Mouse (Mus musculus): Measurements from ENCODE around the gene Sdhd. TPM values are rescaled to one million over a fixed set of nuclear protein-coding genes. Genes with fewer than 3 reads are reported as not detected.

Gene Sdhd
- polyA plus RNA-seq, 1 experiment from 2014 or later: 418 TPM

GRCm38 (mm10) chr9:50555094-50555446 is 48.5 kb downstream of the Sdhd start, which contains the start of gene Bco2:
Gene Bco2 (minus strand): TSS chr9:50555181.
- ChIA-PET POLR2A (no interaction called here), CTCF (no interaction called here)
- DNase-seq (ENCODE audit: low read depth, low spot score): no peak
- H3K27me3 ChIP-seq: peaks cover 20% of the 10 kb centered on the region
- in situ Hi-C loops (cut with MboI; ENCODE audit: low pct_unique_long_range_greater_than_20kb): no loop called here
- TF ChIP-seq CTCF (IDR thresholded peaks at IDR 0.05): no peak
- ATAC-seq: no peak

GRCm38 (mm10) chr9:50554241-50555093 is 49.1 kb downstream of the Sdhd start, which contains the start of gene Il18:
Gene Il18 (plus strand): TSS chr9:50554827.
- no peak for DNase-seq (ENCODE audit: low read depth, low spot score)
- peaks cover 17% of the 10 kb centered on the region for H3K27me3 ChIP-seq
- ChIA-PET CTCF (interaction anchor here (1.1 kb wide), 1 partner anchor 9 kb away, joined by 3 read pairs; no protein-coding TSS in a partner anchor), POLR2A (no interaction called here)
- ATAC-seq: peak; percentile 54
- in situ Hi-C loops (cut with MboI; ENCODE audit: low pct_unique_long_range_greater_than_20kb): no loop called here
- TF ChIP-seq CTCF (IDR thresholded peaks at IDR 0.05): no peak

GRCm38 (mm10) chr9:50553547-50553946 is 50.1 kb downstream of the Sdhd start:
- ChIA-PET POLR2A (no interaction called here), CTCF (interaction anchor here (1.1 kb wide), 1 partner anchor 10 kb away, joined by 3 read pairs; no protein-coding TSS in a partner anchor)
- in situ Hi-C loops (cut with MboI; ENCODE audit: low pct_unique_long_range_greater_than_20kb): no loop called here
- TF ChIP-seq CTCF (IDR thresholded peaks at IDR 0.05): no peak
- DNase-seq (ENCODE audit: low read depth, low spot score): no peak
- peaks cover 16% of the 10 kb centered on the region for H3K27me3 ChIP-seq
- ATAC-seq: no peak

- in situ Hi-C loops (cut with MboI; ENCODE audit: low pct_unique_long_range_greater_than_20kb): no loop called here
- CTCF ChIA-PET: interaction anchor here (0.7 kb wide), 1 partner anchor 14 kb away, joined by 3 read pairs; no protein-coding TSS in a partner anchor
These were observed 51.4 kb downstream of the Sdhd start for GRCm38 (mm10) chr9:50552206-50552605.

GRCm38 (mm10) chr9:50548936-50549335 is 54.7 kb downstream of the Sdhd start:
- ATAC-seq (no peak), DNase-seq (ENCODE audit: low read depth, low spot score) (no peak)
- ChIA-PET CTCF (interaction anchor here (0.9 to 1.6 kb wide), 2 partner anchors 8 to 21 kb away, joined by 3 to 8 read pairs; partner anchors contain the start of gene Pts), POLR2A (no interaction called here)
- no peak for TF ChIP-seq CTCF (IDR thresholded peaks at IDR 0.05)
- H3K27me3 ChIP-seq: no peaks in the 10 kb centered on the region
- in situ Hi-C loops (cut with MboI; ENCODE audit: low pct_unique_long_range_greater_than_20kb): no loop called here

More at GRCm38 (mm10) chr9:50552206-50552605, 51.4 kb downstream of the Sdhd start:
- POLR2A ChIA-PET: interaction anchor here (1.1 kb wide), 1 partner anchor 13 kb away, joined by 4 read pairs; no protein-coding TSS in a partner anchor
- TF ChIP-seq CTCF (IDR thresholded peaks at IDR 0.05): no peak
- H3K27me3 ChIP-seq: peaks cover 5% of the 10 kb centered on the region
- no peak for DNase-seq (ENCODE audit: low read depth, low spot score)
- no peak for ATAC-seq

GRCm38 (mm10) chr9:50547859-50548478 is 55.6 kb downstream of the Sdhd start:
- in situ Hi-C loops (cut with MboI; ENCODE audit: low pct_unique_long_range_greater_than_20kb): no loop called here
- POLR2A ChIA-PET: interaction anchor here (0.6 kb wide), 1 partner anchor 57 kb away, joined by 3 read pairs; no protein-coding TSS in a partner anchor
- CTCF ChIA-PET: no interaction called here
- DNase-seq (ENCODE audit: low read depth, low spot score) (no peak), ATAC-seq (no peak)
- TF ChIP-seq CTCF (IDR thresholded peaks at IDR 0.05): no peak
- no peaks in the 10 kb centered on the region for H3K27me3 ChIP-seq

Other genes with a start within 250 kb of the Sdhd start
- gene Plet1, start 109.3 kb downstream of the Sdhd start, polyA plus RNA-seq (2021): 0.08 TPM
- 65.9 TPM for gene Pts, start 75.1 kb downstream of the Sdhd start, polyA plus RNA-seq (2021)
- gene Il18, start 49.0 kb downstream of the Sdhd start, polyA plus RNA-seq (2021): 3.6 TPM
- 0.22 TPM for gene Bco2, start 48.6 kb downstream of the Sdhd start, polyA plus RNA-seq (2021)
- gene Tex12, start 42.5 kb downstream of the Sdhd start, polyA plus RNA-seq (2021): not detected
- 247 TPM for gene Timm8b, start 98 bp upstream of the Sdhd start, polyA plus RNA-seq (2021)
- 8.2 TPM for gene Pih1d2, start 13.5 kb upstream of the Sdhd start, polyA plus RNA-seq (2021)
- 25.4 TPM for gene Nkapd1, start 13.7 kb upstream of the Sdhd start, polyA plus RNA-seq (2021)
- 134 TPM for gene Dlat, start 56.0 kb upstream of the Sdhd start, polyA plus RNA-seq (2021)
- 14.6 TPM for gene Dixdc1, start 135.7 kb upstream of the Sdhd start, polyA plus RNA-seq (2021)
- 33.1 TPM for gene 2310030G06Rik, start 142.7 kb upstream of the Sdhd start, polyA plus RNA-seq (2021)
- gene Cryab, start 147.5 kb upstream of the Sdhd start, polyA plus RNA-seq (2021): 1,544 TPM
- 12.9 TPM for gene Hspb2, start 148.5 kb upstream of the Sdhd start, polyA plus RNA-seq (2021)
- 6.5 TPM for gene Fdxacb1, start 164.4 kb upstream of the Sdhd start, polyA plus RNA-seq (2021)
- 27.5 TPM for gene Alg9, start 171.2 kb upstream of the Sdhd start, polyA plus RNA-seq (2021)
- gene 1110032A03Rik, start 171.7 kb upstream of the Sdhd start, polyA plus RNA-seq (2021): 28.6 TPM
- 34.9 TPM for gene Ppp2r1b, start 241.5 kb upstream of the Sdhd start, polyA plus RNA-seq (2021)

Data from Patski (cell line).